Mouse (Mus musculus) mature B cell (primary cell): ENCODE results near the gene Anln.
"Not testable (repeated sequence)": the region's sequence is repeated elsewhere in the genome, so short reads cannot be mapped to it uniquely, and the experiment has no call there.

Experiments
- in situ Hi-C: fragments of 300-500 bp; cut with MboI; formaldehyde crosslinking; loops from 2 replicates; pipeline ENCODE4 v1.14.3; 2019

Gene Anln

DNA sequence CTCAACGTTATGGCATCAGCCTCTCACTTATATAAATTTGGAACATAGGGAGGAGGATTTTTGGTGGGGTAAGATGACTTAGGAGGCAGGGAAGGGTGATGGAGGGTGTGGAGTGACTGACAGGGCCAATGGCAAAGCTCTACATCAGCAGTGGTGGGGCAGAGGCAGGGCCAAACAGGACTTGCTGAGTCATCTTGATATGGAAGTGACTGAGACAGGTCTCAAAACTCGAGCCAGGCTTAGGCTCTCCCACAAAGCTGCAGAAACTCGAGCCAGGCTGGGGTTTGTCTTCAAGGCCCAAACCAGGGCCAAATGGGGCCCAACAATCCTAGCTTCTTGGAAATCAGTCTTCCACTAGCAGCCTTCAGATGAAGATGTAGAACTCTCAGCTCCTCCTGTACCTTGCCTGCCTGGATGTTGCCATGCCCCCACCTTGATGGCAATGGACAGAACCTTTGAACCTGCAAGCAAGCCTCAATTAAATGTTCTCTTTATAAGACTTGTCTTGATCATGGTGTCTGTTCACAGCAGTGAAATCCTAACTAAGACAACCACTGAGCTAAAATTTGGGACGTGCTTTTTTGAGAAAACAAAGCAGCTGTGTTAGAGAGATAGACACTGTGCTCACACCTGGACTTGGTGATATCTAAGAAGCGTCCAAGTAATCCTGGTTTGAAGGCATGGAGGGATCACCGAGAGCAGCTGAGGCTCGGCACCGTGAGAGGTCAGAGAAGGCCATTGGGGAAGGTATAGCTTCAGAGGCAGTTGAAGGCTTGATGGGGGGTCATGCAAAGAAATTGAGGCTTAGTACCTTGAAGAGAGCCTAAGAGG is 66.4 kb downstream of the Anln start:
- in situ Hi-C loops: no loop called here

- in situ Hi-C loops: no loop called here
Observed at GRCm38 (mm10) chr9:22319109-22319508, 69.9 kb downstream of the Anln start.

GRCm38 (mm10) chr9:22316047-22316446 is 72.9 kb downstream of the Anln start:
- in situ Hi-C loops: not testable (repeated sequence)

DNA sequence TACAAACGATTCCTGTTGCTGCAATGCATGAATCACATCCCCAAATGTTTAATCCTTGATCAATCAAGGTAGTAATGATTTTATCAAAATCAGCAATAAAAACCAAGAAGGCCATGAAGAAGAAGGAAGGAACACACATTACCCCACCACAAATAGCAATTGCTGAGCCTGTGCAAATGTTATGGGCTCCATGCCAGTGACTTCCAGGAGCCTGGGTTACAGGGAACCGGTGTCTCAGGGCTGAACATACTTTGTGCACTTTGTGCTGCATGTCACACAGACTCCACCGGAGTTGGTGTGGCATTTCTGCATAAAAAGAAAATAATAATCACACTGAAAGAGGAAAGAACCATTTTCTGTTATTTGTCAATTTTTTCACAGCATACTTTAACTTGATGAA is 74.9 kb downstream of the Anln start:
- in situ Hi-C loops: no loop called here

DNA sequence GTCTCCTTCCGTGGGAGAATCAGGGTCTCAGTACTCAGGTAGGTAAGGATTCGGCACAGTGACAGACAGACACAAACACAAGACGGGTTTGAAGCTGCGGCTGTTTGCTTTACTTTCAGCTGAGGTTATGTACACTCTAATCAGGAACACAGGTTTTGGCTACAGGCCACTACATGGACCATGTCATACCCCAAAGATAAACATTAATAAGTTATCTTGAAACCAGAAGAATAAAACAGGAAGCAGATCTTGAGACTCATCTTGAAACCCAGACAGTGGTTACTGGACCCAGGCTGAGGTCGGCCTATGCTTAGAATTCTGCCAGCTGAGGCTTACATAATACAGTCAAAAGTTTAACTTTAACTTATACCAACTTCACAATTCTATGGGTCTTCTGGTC is 75.8 kb downstream of the Anln start:
- in situ Hi-C loops: no loop called here

DNA sequence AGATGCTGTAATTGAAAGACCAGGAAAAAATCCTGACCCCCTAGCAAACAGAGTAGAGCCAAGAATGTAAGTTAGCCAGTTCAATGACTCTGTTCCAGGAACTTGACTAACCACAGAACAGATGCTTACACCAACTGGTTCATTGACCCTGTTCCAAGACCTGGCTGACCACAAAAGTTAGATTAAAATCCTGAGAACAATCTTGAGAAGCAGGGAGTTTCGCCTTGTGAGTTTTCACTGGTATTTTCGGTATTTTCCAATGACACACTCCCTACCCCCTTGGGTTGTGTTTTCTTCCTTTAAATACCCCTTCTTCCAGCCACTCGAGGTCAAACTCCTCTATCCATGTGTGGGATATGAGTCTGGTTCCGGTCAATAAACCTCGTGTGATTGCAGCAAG is 79.3 kb downstream of the Anln start:
- in situ Hi-C loops: no loop called here

- in situ Hi-C loops: not testable (repeated sequence)
Observed at GRCm38 (mm10) chr9:22307920-22308262, 81.1 kb downstream of the Anln start.

GRCm38 (mm10) chr9:22307156-22307919 is 81.7 kb downstream of the Anln start, which contains the start of gene Zfp810:
Zfp810 (minus strand) TSS chr9:22307648.
- in situ Hi-C loops: no loop called here

GRCm38 (mm10) chr9:22306726-22307125 is 82.3 kb downstream of the Anln start:
- in situ Hi-C loops: no loop called here

DNA sequence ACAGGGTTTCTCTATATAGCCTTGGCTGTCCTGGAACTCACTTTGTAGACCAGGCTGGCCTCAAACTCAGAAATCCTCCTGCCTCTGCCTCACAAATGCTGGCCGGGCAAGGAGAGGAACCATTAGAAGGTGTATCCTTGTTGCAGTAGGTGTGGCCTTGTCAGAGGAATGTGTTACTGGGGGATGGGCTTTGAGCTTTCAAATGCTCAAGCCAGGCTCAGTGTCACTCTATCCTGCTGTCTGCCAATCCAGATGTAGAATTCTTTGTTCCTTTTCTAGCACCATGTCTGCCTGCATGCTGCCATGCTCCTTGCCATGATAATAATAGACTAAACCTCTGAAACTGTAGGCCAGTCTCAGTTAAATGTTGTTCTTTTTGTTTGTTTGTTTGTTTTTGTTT is 86.8 kb downstream of the Anln start:
- in situ Hi-C loops: no loop called here
